Mouse (Mus musculus): ENCODE data around the gene Smpd2. TPM values are rescaled to one million over a fixed set of nuclear protein-coding genes. Genes with fewer than 3 reads are reported as not detected.
"Not testable (repeated sequence)": the region's sequence is repeated elsewhere in the genome, so short reads cannot be mapped to it uniquely, and the experiment has no call there.

Smpd2 gene
- polyA plus RNA-seq, 1 experiment from 2014 or later = 50.7 TPM

DNA sequence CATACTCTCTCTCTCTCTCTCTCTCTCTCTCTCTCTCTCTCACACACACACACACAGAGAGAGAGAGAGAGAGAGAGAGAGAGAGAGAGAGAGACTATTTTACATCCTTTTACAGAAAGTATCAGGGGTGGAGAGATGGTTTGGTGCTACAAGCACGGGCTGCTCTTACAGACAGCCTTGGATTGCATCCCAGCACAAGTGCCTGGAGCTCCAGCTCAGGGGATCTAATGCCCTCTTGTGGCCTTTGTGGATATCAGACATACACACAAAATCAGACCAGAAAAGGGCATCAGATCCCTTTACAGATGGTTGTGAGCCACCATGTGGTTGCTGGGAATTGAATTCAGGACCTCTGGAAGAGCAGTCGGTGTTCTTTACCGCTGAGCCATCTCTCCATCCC is 15.3 kb upstream of the Smpd2 start:
- H3K4me2 ChIP-seq (ENCODE audit: low read depth, low read length, severe bottlenecking); H3K9ac ChIP-seq (ENCODE audit: low read length); H3K27ac ChIP-seq (ENCODE audit: low read depth, low read length); H3K4me1 ChIP-seq (replicated peaks; ENCODE audit: control insufficient read depth, insufficient read depth, low read length); H3K9me3 ChIP-seq (ENCODE audit: control insufficient read depth, low read length); H3K4me3 ChIP-seq (ENCODE audit: low read depth, low read length); ATAC-seq (replicated peaks; ENCODE audit: low FRiP score); H3K36me3 ChIP-seq (ENCODE audit: control insufficient read depth, insufficient read depth, low read length); H3K27me3 ChIP-seq (ENCODE audit: control insufficient read depth, insufficient read depth, low read length): not testable (repeated sequence)
- 1% methylated on average over 3 of the region's 3 CpGs for WGBS
- DNase-seq (ENCODE audit: low spot score) = peak; percentile 72

DNA sequence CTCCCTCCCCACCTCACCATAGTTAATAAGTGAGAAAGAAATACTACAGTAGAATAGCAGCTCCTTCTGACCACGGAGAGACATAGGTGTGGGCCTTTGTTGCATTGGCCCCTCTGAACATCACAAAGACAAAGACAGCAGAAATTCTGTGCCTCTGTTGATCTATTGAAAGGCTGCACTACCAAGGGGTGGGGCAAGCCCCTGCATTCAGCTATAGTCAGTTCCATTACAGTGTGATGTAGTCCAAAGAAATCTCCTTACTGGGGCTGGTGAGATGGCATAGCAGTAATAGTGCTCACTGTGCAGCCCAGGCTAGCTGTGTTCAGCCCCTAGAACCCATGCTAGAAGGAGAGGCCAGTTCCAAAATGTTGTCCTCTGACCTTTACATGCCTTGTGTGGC is 14.8 kb upstream of the Smpd2 start:
- Histone ChIP-seq H3K4me1 (replicated peaks; ENCODE audit: control insufficient read depth, insufficient read depth, low read length) (no peaks in the 10 kb centered on the region), H3K9ac (ENCODE audit: low read length) (no peak overlapping the region), H3K36me3 (ENCODE audit: control insufficient read depth, insufficient read depth, low read length) (no peaks in the 10 kb centered on the region), H3K4me2 (ENCODE audit: low read depth, low read length, severe bottlenecking) (no peak overlapping the region), H3K27ac (ENCODE audit: low read depth, low read length) (no peak overlapping the region), H3K27me3 (ENCODE audit: control insufficient read depth, insufficient read depth, low read length) (no peaks in the 10 kb centered on the region), H3K4me3 (ENCODE audit: low read depth, low read length) (no peak overlapping the region), H3K9me3 (ENCODE audit: control insufficient read depth, low read length) (no peaks in the 10 kb centered on the region)
- DNase-seq (ENCODE audit: low spot score) (no peak), ATAC-seq (replicated peaks; ENCODE audit: low FRiP score) (no peak)
- 89% methylated on average over 1 of the region's 1 CpGs for WGBS

DNA sequence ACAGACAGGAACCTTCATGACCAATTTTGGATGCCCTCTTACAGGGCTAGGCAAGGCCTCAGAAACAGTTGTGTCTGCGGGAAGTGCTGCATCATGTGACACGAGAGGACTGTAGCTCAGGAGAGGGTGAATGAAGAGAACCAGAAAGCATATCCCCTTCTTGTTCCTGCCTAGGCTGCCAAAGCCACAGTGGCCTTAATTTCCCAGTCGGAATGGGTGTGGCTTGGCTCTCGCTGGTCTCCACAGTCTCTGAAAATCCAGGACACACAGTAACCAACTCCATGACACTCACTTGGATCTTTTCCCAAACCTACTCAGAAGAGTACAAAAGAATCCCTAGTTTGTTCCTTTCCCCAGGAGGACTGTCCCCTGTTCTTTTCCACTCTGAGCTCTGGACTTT is 10.8 kb upstream of the Smpd2 start:
- Histone ChIP-seq H3K4me3 (ENCODE audit: low read depth, low read length) (no peak overlapping the region), H3K4me1 (replicated peaks; ENCODE audit: control insufficient read depth, insufficient read depth, low read length) (no peaks in the 10 kb centered on the region), H3K27me3 (ENCODE audit: control insufficient read depth, insufficient read depth, low read length) (no peaks in the 10 kb centered on the region), H3K4me2 (ENCODE audit: low read depth, low read length, severe bottlenecking) (no peak overlapping the region), H3K9me3 (ENCODE audit: control insufficient read depth, low read length) (no peaks in the 10 kb centered on the region), H3K27ac (ENCODE audit: low read depth, low read length) (no peak overlapping the region), H3K9ac (ENCODE audit: low read length) (no peak overlapping the region), H3K36me3 (ENCODE audit: control insufficient read depth, insufficient read depth, low read length) (no peaks in the 10 kb centered on the region)
- DNase-seq (ENCODE audit: low spot score) = no peak
- 68% methylated on average over 4 of the region's 4 CpGs for WGBS
- ATAC-seq (replicated peaks; ENCODE audit: low FRiP score) = no peak

- Histone ChIP-seq H3K27me3 (ENCODE audit: control insufficient read depth, insufficient read depth, low read length) (no peaks in the 10 kb centered on the region), H3K4me2 (ENCODE audit: low read depth, low read length, severe bottlenecking) (no peak overlapping the region), H3K9me3 (ENCODE audit: control insufficient read depth, low read length) (no peaks in the 10 kb centered on the region), H3K4me1 (replicated peaks; ENCODE audit: control insufficient read depth, insufficient read depth, low read length) (0 out of 2 replicates have a peak, but pooled peaks cover 10% of the 10 kb centered on the region), H3K9ac (ENCODE audit: low read length) (no peak overlapping the region), H3K4me3 (ENCODE audit: low read depth, low read length) (no peak overlapping the region; the same call in 1 of the 2 replicates), H3K27ac (ENCODE audit: low read depth, low read length) (no peak overlapping the region), H3K36me3 (ENCODE audit: control insufficient read depth, insufficient read depth, low read length) (no peaks in the 10 kb centered on the region; the same call in 1 of the 2 replicates)
- DNase-seq (ENCODE audit: low spot score) = peak; percentile 46
- WGBS = 58% methylated on average over 4 of the region's 4 CpGs
- ATAC-seq (replicated peaks; ENCODE audit: low FRiP score) = no peak
Measured at GRCm38 (mm10) chr10:41491111-41491510, 942 bp upstream of the Smpd2 start.

DNA sequence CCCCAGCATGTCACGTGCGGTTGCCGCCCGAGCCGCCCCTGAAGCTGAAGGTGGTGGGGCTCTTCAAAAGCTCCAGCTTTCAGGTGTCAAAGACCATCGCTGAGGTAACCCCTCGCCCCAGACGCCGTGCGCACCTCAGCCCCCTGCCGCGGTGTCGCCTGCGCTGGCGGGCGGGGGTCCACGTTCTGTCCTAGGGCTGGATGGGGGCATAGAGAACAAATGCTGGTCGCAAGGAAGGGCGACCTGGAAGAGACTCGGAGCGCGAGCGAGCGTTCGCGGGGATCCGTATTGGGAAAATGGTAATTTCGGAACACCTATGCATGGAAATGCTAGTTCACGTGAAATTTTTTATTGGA is 327 bp upstream of the Smpd2 start:
- Histone ChIP-seq H3K27ac (ENCODE audit: low read depth, low read length) (no peak overlapping the region), H3K9ac (ENCODE audit: low read length) (peak overlapping the region; percentile 78)

DNA sequence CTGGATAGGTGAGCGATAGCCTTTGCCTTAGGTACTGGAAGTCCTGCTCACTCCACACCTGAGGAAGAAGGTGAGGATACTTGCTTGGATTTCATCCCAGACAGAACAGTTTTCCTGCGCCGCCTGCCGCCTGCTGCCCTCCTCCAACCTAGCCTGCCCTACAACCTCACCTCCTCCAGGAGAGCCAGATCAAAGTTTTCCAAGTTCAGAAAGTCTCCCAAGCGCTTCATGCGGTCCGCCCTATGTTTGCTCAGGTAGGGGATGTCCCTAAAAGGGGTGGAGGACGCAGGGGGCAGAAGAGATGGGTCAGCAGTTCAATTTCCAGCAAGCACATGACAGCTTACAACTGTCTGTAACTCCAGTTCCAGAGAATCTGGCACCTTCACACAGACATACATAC is 875 bp downstream of the Smpd2 start:
- Histone ChIP-seq H3K27me3 (ENCODE audit: control insufficient read depth, insufficient read depth, low read length) (no peaks in the 10 kb centered on the region), H3K4me1 (replicated peaks; ENCODE audit: control insufficient read depth, insufficient read depth, low read length) (0 out of 2 replicates have a peak, but pooled peaks cover 10% of the 10 kb centered on the region), H3K36me3 (ENCODE audit: control insufficient read depth, insufficient read depth, low read length) (no peaks in the 10 kb centered on the region; the same call in 1 of the 2 replicates), H3K4me3 (ENCODE audit: low read depth, low read length) (peak overlapping the region; percentile 56), H3K9ac (ENCODE audit: low read length) (peak overlapping the region; percentile 78), H3K27ac (ENCODE audit: low read depth, low read length) (no peak overlapping the region), H3K9me3 (ENCODE audit: control insufficient read depth, low read length) (no peaks in the 10 kb centered on the region), H3K4me2 (ENCODE audit: low read depth, low read length, severe bottlenecking) (peak overlapping the region; percentile 86)
- ATAC-seq (replicated peaks; ENCODE audit: low FRiP score) (no peak), DNase-seq (ENCODE audit: low spot score) (no peak)
- 40% methylated on average over 8 of the region's 8 CpGs for WGBS

More for the DNA sequence above, 327 bp upstream of the Smpd2 start:
- Histone ChIP-seq H3K27me3 (ENCODE audit: control insufficient read depth, insufficient read depth, low read length) (no peaks in the 10 kb centered on the region), H3K4me2 (ENCODE audit: low read depth, low read length, severe bottlenecking) (peak overlapping the region; percentile 86), H3K4me3 (ENCODE audit: low read depth, low read length) (peak overlapping the region; percentile 56), H3K36me3 (ENCODE audit: control insufficient read depth, insufficient read depth, low read length) (no peaks in the 10 kb centered on the region; the same call in 1 of the 2 replicates), H3K4me1 (replicated peaks; ENCODE audit: control insufficient read depth, insufficient read depth, low read length) (0 out of 2 replicates have a peak, but pooled peaks cover 10% of the 10 kb centered on the region), H3K9me3 (ENCODE audit: control insufficient read depth, low read length) (no peaks in the 10 kb centered on the region)
- DNase-seq (ENCODE audit: low spot score) (no peak), ATAC-seq (replicated peaks; ENCODE audit: low FRiP score) (no peak)
- 0% methylated on average over 29 of the region's 29 CpGs for WGBS

DNA sequence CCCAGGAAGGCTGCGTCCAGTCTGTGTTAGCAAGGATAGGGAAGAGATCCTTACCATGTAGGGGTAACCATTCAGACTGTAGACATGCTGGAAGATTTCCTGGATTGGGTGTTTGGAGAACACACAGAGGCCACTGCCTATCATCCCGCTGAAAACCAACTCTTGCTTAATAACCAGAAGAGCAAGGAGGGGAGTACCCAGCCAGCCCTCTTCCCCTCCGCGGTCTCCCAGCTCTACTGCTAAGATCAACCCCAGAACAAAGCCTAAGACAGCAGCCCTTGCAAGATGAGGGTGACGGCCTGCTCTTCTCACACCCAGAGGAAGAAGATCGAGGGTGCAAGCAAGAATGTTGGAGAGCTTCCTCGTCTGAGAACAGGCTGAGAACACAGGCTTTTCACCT is 1.3 kb downstream of the Smpd2 start:
- H3K27ac ChIP-seq (ENCODE audit: low read depth, low read length) = no peak overlapping the region
- H3K4me2 ChIP-seq (ENCODE audit: low read depth, low read length, severe bottlenecking) = peak overlapping the region; percentile 86
- H3K9me3 ChIP-seq (ENCODE audit: control insufficient read depth, low read length) = no peaks in the 10 kb centered on the region
- no peaks in the 10 kb centered on the region for H3K27me3 ChIP-seq (ENCODE audit: control insufficient read depth, insufficient read depth, low read length)
- ATAC-seq (replicated peaks; ENCODE audit: low FRiP score) (no peak), DNase-seq (ENCODE audit: low spot score) (no peak)
- H3K9ac ChIP-seq (ENCODE audit: low read length) = peak overlapping the region; percentile 78
- H3K36me3 ChIP-seq (ENCODE audit: control insufficient read depth, insufficient read depth, low read length) = no peaks in the 10 kb centered on the region; the same call in 1 of the 2 replicates
- peak overlapping the region; percentile 56 for H3K4me3 ChIP-seq (ENCODE audit: low read depth, low read length)
- WGBS = 59% methylated on average over 7 of the region's 7 CpGs
- H3K4me1 ChIP-seq (replicated peaks; ENCODE audit: control insufficient read depth, insufficient read depth, low read length) = 0 out of 2 replicates have a peak, but pooled peaks cover 10% of the 10 kb centered on the region

GRCm38 (mm10) chr10:41486506-41487170 is 3.5 kb downstream of the Smpd2 start:
- Histone ChIP-seq H3K27ac (ENCODE audit: low read depth, low read length) (no peak overlapping the region), H3K36me3 (ENCODE audit: control insufficient read depth, insufficient read depth, low read length) (no peaks in the 10 kb centered on the region; the same call in 1 of the 2 replicates), H3K4me3 (ENCODE audit: low read depth, low read length) (no peak overlapping the region), H3K9me3 (ENCODE audit: control insufficient read depth, low read length) (no peaks in the 10 kb centered on the region), H3K4me1 (replicated peaks; ENCODE audit: control insufficient read depth, insufficient read depth, low read length) (0 out of 2 replicates have a peak, but pooled peaks cover 10% of the 10 kb centered on the region), H3K9ac (ENCODE audit: low read length) (no peak overlapping the region), H3K4me2 (ENCODE audit: low read depth, low read length, severe bottlenecking) (no peak overlapping the region), H3K27me3 (ENCODE audit: control insufficient read depth, insufficient read depth, low read length) (no peaks in the 10 kb centered on the region)
- WGBS = 84% methylated on average over 14 of the region's 14 CpGs
- ATAC-seq (replicated peaks; ENCODE audit: low FRiP score) = no peak
- no peak for DNase-seq (ENCODE audit: low spot score)

DNA sequence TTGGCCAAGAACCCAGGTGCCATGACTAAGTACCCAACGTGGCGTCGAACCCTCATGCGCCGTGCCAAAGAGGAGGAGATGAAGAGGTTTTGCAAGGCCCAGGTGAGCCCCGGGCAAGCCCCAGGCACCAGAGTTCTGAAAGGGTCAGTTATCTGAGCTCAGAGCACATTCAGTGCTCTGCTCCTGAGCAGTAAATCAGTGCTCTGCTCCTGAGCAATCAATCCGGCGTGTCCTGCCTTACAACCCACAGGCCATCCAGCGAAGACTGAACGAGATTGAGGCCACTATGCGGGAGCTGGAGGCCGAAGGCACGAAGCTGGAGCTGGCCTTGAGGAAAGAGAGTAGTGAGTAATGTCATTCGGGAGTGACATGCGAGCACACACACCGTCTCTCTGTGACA is 4.4 kb downstream of the Smpd2 start:
- no peaks in the 10 kb centered on the region; the same call in 1 of the 2 replicates for H3K36me3 ChIP-seq (ENCODE audit: control insufficient read depth, insufficient read depth, low read length)
- H3K4me1 ChIP-seq (replicated peaks; ENCODE audit: control insufficient read depth, insufficient read depth, low read length) = 0 out of 2 replicates have a peak, but pooled peaks cover 10% of the 10 kb centered on the region
- H3K9ac ChIP-seq (ENCODE audit: low read length) = no peak overlapping the region
- no peak overlapping the region for H3K27ac ChIP-seq (ENCODE audit: low read depth, low read length)
- no peak overlapping the region for H3K4me3 ChIP-seq (ENCODE audit: low read depth, low read length)
- no peaks in the 10 kb centered on the region for H3K27me3 ChIP-seq (ENCODE audit: control insufficient read depth, insufficient read depth, low read length)
- H3K9me3 ChIP-seq (ENCODE audit: control insufficient read depth, low read length) = no peaks in the 10 kb centered on the region
- 94% methylated on average over 16 of the region's 16 CpGs for WGBS
- DNase-seq (ENCODE audit: low spot score) = no peak
- no peak overlapping the region for H3K4me2 ChIP-seq (ENCODE audit: low read depth, low read length, severe bottlenecking)
- ATAC-seq (replicated peaks; ENCODE audit: low FRiP score) = no peak
